Mouse (Mus musculus): ENCODE results near the gene Ywhae. TPM values are rescaled to one million over a fixed set of nuclear protein-coding genes. Genes with fewer than 3 reads are reported as not detected.

Gene Ywhae
- polyA plus RNA-seq, 1 experiment, result 186 TPM

DNA sequence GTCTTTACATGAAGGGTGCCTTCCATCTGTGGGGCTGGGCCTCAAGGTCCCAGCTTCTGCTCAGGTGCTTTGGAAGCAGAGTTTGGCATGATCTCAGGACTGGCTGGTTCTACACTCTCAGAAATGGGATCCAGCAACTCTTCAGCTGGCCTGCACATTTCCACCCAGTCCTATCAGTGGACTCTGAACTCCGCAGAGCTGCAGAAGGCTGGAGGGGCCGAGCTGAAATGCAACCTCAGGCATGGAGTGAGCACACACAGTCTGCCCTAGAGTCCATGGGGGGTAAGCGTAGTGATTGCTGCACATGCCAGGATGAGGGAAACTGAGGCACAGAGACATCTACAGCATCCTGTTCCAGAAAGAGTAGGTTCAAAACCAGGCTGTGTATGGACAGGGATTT is 77.9 kb downstream of the Ywhae start:
- TF ChIP-seq CTCF (IDR thresholded peaks at IDR 0.05; ENCODE audit: control insufficient read depth, insufficient read depth, low read length) (no peak), POLR2A (IDR thresholded peaks at IDR 0.05; ENCODE audit: borderline replicate concordance, control insufficient read depth, low read depth, low read length) (no peak)
- 78% methylated on average over 3 of the region's 3 CpGs for WGBS
- H3K4me1 ChIP-seq (ENCODE audit: control insufficient read depth, insufficient read depth, low read length), result no peaks in the 10 kb centered on the region
- no peak overlapping the region for H3K27ac ChIP-seq (ENCODE audit: control insufficient read depth, insufficient read depth, low read depth, low read length, poor library complexity)
- H3K4me3 ChIP-seq (replicated peaks; ENCODE audit: control insufficient read depth, low read depth, low read length), result no peak overlapping the region

DNA sequence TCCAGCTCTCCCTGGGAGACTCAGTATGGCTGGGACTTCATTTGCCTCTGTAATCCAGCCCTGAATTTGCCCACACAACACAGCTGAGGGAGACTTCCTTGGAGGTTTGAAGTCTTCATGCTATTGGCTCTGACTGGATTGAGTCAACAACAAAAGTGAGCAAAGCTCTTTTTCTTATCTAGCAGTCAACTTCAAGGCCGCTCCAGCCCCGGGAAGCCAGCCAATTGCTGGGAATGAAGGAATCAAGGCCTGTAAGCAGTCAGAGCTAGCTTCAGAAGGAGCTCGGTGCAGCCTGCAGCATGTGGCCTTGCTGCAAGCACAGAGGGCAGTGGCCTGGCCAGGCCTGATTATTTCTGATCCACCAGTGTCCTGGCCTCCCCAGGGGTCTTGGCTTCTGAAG is 79.2 kb downstream of the Ywhae start:
- Histone ChIP-seq H3K27ac (ENCODE audit: control insufficient read depth, insufficient read depth, low read depth, low read length, poor library complexity) (no peak overlapping the region), H3K4me1 (ENCODE audit: control insufficient read depth, insufficient read depth, low read length) (no peaks in the 10 kb centered on the region), H3K4me3 (replicated peaks; ENCODE audit: control insufficient read depth, low read depth, low read length) (no peak overlapping the region)
- no peak for TF ChIP-seq CTCF (IDR thresholded peaks at IDR 0.05; ENCODE audit: control insufficient read depth, insufficient read depth, low read length)
- no peak for TF ChIP-seq POLR2A (IDR thresholded peaks at IDR 0.05; ENCODE audit: borderline replicate concordance, control insufficient read depth, low read depth, low read length)
- WGBS, result 77% methylated on average over 3 of the region's 3 CpGs

DNA sequence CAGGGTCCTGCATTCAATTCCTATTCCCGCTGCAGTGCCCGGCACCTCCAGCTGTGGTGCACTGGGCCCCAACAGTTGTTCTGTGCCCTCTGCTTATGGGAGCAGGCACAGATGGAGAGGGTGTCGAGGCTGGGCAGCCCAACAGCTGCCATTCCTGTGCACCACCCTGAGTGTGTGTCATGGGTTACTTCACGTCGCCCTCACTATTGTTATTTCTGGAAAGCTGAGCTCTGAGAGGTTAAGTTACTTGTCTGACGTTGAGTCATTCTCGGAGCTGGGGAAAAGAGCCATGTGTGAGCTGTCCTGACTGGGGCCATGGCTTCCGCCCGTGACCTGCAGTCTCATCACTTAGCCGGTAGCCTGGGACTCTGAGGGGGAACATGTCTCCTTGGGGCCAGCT is 80.4 kb downstream of the Ywhae start:
- TF ChIP-seq CTCF (IDR thresholded peaks at IDR 0.05; ENCODE audit: control insufficient read depth, insufficient read depth, low read length), result no peak
- no peak for TF ChIP-seq POLR2A (IDR thresholded peaks at IDR 0.05; ENCODE audit: borderline replicate concordance, control insufficient read depth, low read depth, low read length)
- H3K4me1 ChIP-seq (ENCODE audit: control insufficient read depth, insufficient read depth, low read length), result no peaks in the 10 kb centered on the region
- 83% methylated on average over 10 of the region's 10 CpGs for WGBS

More for the DNA sequence above, 80.4 kb downstream of the Ywhae start:
- Histone ChIP-seq H3K27ac (ENCODE audit: control insufficient read depth, insufficient read depth, low read depth, low read length, poor library complexity) (no peak overlapping the region), H3K4me3 (replicated peaks; ENCODE audit: control insufficient read depth, low read depth, low read length) (no peak overlapping the region)

Other genes starting within 250 kb of the Ywhae start
- 18.5 and 35.4 TPM in 2 replicates for gene Prpf8, start 246.1 kb upstream of the Ywhae start, polyA plus RNA-seq (2011; ENCODE audit: insufficient read depth, insufficient read length, low replicate concordance, missing spikeins)
- 1.3 and 3.2 TPM in 2 replicates for gene Rilp, start 222.8 kb upstream of the Ywhae start, polyA plus RNA-seq (2011; ENCODE audit: insufficient read depth, insufficient read length, low replicate concordance, missing spikeins)
- 3.9 and 8.4 TPM in 2 replicates for gene Scarf1, start 219.3 kb upstream of the Ywhae start, polyA plus RNA-seq (2011; ENCODE audit: insufficient read depth, insufficient read length, low replicate concordance, missing spikeins)
- gene Slc43a2, start 201.2 kb upstream of the Ywhae start, polyA plus RNA-seq (2011; ENCODE audit: insufficient read depth, insufficient read length, low replicate concordance, missing spikeins), result 16.6 and 20.4 TPM in 2 replicates
- 76.6 and 102 TPM in 2 replicates for gene Pitpna, start 144.8 kb upstream of the Ywhae start, polyA plus RNA-seq (2011; ENCODE audit: insufficient read depth, insufficient read length, low replicate concordance, missing spikeins)
- 34.2 and 58.2 TPM in 2 replicates for gene Inpp5k, start 101.9 kb upstream of the Ywhae start, polyA plus RNA-seq (2011; ENCODE audit: insufficient read depth, insufficient read length, low replicate concordance, missing spikeins)
- 35.8 and 69.2 TPM in 2 replicates for gene Myo1c, start 82.4 kb upstream of the Ywhae start, polyA plus RNA-seq (2011; ENCODE audit: insufficient read depth, insufficient read length, low replicate concordance, missing spikeins)
- gene Crk, start 53.6 kb upstream of the Ywhae start, polyA plus RNA-seq (2011; ENCODE audit: insufficient read depth, insufficient read length, low replicate concordance, missing spikeins), result 14.9 and 39.7 TPM in 2 replicates
- gene Doc2b, start 63.2 kb downstream of the Ywhae start, polyA plus RNA-seq (2011; ENCODE audit: insufficient read depth, insufficient read length, low replicate concordance, missing spikeins), result not detected in 2 replicates
- gene Rph3al, start 205.6 kb downstream of the Ywhae start, polyA plus RNA-seq (2011; ENCODE audit: insufficient read depth, insufficient read length, low replicate concordance, missing spikeins), result 4.8 and 5.0 TPM in 2 replicates